Mouse (Mus musculus) frontal cortex, postnatal 10 days (tissue): ENCODE data around the gene Lipo2.
A peak's percentile ranks its signal among the peaks of the same experiment; 100 is the strongest.
"Not testable (repeated sequence)": the region's sequence is repeated elsewhere in the genome, so short reads cannot be mapped to it uniquely, and the experiment has no call there.

Experiments
- DNase-seq, 2 experiments: peaks; one replicate each; pipeline ENCODE4 v3.0.0; 2022; ENCODE audit warnings: low spot score in 2 of 2, mixed read lengths in 1 of 2

The Lipo2 gene

GRCm38 (mm10) chr19:33751259-33751658, at the start of gene Lipo2:
Gene Lipo2, minus strand, starts transcription at chr19:33751359.
- not testable (repeated sequence) for DNase-seq

GRCm38 (mm10) chr19:33787359-33787758, 36.2 kb upstream of the Lipo2 start, which contains the start of gene Lipo1:
Gene Lipo1, minus strand, starts transcription at chr19:33787459.
- DNase-seq: not testable (repeated sequence)

GRCm38 (mm10) chr19:33786576-33787277, 35.6 kb upstream of the Lipo2 start:
- no peak for DNase-seq

- DNase-seq: peak; percentile 3 to 9
These were observed 10.3 kb upstream of the Lipo2 start, which contains the start of gene Lipo3 for GRCm38 (mm10) chr19:33761287-33762086. Gene Lipo3, minus strand, starts transcription at chr19:33761951.
